Mouse (Mus musculus) brain, adult 2 months (tissue): ENCODE data around the gene Upk3bl.

Experiments used
- DNase-seq: peaks from one replicate; pipeline ENCODE4 v3.0.0; 2011; ENCODE audit warnings: low read depth, low spot score

Gene Upk3bl

DNA sequence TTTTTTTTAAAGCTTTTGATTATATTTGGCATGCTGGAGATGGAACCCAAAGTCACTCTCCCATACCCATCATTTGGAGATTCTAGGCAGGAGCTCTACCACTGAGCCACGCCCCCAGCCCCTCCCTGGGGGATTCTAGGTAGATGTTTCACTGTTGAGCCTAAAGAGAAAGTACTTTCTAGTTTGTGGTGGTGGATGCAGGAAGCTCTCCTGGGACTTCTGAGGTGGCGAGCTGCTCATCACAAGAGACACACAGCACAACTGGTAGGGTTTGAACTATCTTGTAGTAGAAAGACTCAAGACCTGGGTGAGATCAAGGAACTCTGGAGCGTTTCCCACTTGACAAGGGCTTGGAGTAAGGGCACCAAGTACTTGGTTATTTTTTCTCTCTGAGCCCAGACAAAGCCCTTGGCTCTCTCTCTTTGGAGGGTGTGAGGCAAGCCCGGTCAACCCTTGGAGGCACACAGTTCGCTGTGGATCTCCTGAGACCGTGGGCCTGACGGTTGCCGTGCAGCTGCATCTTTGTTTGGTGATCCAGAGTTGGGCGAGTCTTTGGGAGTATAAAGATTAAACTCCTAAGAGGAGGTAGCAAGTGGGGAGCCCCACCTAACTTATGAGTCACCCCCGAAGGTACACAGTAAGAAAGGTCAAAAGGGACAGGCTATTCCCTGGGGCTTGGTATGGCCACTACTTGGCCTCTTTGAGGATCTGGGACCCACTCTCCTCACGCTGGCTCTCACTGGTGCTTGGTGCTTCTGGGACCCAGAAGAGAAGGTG is at the start of gene Upk3bl:
Gene Upk3bl, plus strand, starts transcription at position 192 of the 777 bp plus-strand sequence.
- DNase-seq = no peak

DNA sequence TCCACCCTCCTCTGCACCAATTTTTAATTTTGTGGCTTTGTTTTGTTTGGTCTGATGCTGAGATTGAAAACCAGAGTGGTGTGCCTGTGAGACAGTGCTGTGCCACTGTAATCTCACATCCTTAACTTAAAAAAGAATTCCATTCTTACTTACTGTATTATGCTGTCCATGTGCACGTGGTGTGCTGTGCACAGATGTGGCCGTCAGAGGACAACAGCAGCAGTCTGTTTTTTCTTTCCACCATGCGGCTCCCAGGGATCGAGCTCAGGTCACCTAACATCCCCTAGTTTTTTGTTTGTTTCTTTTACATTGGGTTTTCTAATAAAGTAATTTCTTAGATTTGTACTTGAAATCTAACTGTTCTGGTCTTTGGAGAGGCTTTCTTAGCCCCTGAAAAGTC is 49.8 kb upstream of the Upk3bl start:
- DNase-seq = no peak

DNA sequence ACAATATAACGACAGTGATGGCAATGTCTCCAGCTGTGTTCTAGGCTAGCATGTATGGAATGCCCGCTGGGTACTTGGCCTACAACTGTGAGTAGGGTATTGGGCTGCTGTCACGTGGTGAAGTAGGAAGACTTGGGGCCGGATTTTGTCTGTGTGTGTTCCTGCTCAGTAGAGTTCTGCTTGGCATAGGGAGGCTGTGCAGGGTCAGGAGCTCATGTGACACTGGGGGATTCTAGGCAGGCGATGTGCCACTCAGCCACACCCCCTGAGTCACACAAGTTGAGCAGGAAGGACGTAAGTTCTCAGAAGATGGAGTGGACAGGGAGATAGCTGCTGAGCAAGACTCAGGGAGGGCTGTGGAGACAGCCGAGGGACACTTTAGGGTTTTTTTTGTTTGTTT is 46.5 kb upstream of the Upk3bl start:
- no peak for DNase-seq

DNA sequence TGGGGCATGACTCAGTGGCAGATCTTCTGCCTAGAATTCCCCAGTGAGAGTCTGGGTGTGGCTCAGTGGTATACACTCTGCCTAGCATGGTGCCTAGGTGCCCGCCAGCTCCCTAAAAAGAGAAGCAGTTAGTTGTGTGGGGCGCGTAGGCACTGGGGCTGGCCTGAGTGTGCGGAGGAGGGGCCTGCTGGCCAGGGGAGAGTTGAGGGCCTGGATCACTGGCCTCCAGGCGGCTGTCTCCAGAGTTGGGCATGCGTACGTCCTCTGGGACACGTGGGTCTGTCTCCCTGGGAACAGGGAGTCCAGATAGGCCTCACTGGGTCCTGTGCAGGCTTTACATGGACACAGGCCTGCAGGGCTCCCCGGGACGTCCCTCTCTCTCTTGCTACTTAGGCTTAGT is 39.4 kb upstream of the Upk3bl start:
- DNase-seq = no peak

DNA sequence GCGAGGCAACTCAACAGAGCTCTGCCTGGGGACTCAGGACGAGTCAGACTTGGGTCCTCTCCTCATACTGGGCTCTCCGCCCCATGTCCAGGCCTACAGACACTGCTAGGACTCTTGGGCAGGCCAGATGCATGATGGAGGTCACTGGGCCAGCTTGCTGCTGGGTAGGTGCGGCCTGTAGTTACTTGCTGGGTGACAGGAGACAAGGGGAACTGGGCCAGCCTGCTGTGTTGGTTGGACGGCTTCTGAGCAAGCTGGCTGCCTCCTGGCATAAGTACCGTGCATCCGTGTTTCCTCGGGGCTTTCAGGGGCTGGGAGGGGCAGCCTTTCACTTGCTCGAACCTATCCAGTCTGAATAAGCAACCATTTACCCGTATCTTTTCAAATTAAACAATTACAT is 38.7 kb upstream of the Upk3bl start:
- DNase-seq = no peak

DNA sequence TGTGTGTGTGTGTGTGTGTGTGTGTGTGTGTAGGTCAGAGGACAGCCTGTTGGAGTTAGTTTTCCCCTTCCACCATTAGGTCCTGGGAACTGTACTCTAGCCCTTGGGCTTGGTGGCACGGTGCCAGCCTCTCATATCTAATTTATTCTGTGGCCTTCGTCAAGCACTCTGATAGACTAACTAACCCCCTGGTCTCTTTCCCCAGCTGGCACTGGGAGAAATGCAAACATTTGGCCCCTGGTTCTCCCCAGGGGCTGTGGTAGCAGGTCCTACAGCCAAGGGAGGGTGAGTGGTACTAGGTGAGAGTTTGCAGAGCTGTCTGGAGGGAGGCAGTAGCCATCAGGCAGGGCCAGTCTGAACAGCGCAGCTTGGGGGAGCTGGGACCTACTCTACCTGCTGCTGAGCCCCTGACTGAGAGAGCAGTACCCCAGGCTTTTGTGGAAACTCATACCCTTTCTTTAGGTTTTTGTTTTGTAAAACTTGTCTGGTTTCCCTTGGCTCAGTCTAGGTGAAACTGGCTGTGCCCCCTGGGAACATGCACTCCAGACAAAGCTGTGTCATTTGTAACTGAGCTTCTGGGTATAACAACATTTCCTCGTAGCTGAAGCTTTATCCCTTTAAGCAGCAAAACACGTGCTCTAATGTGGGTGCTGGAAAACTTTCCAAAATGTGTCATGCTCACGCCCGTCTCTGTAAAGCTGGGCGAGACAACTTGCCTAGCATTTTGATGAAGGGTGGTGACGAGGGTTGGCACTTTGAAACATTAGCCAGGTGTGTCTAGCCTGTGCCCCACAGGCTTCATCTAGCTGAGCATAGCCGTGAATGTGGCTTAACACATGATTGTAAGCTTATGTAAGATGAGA is 38.0 kb upstream of the Upk3bl start:
- peak; percentile 41 for DNase-seq

DNA sequence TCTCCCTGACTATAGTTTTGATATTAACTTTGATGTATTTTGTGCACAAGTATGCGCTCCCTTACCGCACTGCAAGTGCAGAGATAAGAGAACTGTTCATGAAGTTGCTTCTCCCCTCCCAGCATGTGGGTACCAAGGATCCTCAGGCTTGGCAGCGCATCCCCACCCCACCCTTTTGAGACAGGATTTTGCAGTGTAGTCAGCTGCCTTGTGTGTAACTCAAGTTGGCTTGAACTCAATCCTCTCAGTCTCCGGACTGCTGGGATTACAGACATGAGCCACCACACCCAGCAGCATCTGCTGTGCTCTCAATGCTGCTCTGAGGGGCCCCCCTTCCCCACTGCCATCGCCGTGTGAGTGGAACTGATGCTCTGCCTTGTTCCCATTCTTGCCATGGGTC is 37.0 kb upstream of the Upk3bl start:
- peak; percentile 20 for DNase-seq

DNA sequence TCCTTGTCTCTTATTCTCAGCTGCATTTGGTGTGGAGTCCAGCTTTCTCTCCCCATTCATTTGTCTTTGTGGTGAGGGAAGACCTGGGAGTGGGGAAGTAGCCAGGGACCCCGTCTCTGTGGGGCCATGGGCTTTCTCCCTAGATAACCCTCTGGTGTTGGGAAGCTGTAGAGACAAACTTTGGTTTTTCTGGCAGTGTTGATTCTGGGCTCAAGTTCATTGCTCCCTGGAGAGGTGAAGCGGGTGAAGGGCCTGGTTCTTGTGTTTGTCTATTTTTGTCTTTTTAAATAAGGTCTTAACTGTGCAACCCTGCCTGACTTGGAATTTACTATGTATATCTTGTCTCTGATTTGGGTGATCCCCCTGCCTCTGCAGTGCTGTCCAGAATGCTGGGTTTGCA is 35.6 kb upstream of the Upk3bl start:
- DNase-seq = no peak

DNA sequence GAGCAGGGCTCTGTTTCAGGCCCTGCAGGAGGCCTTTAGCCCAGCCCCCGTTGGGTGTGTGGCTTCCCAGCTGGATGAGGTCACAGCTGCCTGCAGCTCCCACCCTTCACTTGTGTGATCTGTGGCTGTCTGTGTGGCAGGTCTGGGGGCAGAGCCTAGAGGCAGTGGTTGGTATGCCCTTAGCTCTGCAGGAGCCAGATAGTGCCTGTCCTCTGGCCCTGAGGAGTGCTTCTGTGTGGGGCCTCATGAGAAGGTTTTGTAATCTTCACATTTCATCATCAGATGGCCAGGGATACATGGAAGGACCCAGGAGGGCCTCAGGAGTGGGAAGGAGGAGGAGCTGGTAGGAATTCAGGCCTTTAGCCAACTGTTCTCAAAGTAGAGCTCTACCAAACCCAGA is 34.4 kb upstream of the Upk3bl start:
- DNase-seq = no peak

DNA sequence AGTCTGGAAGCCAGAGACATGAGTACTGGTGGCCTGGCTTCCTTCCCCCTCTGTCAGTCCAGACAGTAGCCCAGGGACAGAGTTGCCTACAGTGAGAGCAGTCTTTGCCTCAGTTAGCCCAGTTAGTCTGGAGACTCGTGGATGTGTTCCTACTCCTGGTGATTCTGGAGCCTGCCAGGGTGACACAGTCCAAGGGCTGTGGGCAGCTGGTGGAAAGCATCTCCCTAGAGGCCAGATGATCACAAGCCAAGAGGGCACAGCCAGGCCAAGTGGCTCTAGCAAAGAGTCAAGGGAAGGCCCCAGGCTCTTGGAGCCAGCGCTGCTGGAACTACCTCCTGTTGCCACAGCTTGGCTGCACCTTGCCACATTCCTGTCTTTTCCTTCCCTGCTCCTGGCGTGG is 28.6 kb upstream of the Upk3bl start:
- no peak for DNase-seq

DNA sequence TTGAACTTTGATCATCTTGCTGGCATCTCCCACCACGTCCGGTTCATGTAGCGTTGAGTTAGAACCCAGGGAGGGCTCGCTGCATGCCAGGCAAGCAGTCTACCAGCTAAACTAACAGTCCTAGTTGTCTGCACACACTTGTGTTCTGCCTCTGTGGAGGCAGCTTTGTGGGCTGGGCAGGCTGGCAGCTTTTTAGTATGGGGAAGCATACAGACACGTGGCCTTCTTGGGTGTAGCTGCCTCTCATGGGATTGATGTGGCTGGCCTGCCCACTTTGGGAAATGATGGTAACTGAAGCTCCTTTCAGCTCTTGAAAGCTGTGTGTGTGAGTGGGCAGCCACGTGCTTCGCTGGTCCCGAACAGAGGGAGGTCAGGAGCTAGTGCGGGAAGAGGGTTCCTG is 27.4 kb upstream of the Upk3bl start:
- DNase-seq = peak; percentile 33

DNA sequence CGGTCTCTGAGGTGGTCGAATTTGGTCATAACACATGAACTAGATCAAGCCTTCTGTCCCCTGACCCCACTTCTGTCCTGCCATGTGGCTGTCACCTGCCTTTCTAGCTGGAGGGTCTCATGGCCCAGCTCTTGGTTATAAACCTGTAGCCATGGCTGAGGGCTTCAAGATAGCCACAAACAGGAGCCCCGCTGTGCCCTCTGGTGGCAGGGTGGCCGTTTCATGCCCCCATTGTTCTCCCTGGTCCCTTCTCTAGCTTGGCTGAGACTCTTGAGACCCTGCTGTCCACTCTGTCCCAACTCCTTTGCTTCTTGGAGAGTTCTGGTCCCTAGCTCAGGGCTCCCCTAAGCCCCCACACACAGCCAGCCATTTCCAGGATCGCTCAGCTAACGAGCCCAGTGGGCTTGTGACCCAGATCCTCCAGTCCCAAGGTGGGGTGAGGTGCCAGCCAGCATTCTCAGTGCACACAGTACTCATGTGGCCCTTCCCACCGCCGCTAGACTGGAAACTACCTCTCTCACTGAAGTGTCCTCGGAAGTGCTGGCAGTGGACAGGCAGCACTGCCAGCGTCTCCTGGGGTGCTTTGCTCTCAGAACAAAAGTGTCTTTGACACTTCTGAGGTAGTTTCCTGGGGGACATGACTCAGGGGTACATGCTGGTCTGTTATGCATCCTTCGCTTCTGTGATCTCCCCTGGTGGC is 26.5 kb upstream of the Upk3bl start:
- DNase-seq = no peak

DNA sequence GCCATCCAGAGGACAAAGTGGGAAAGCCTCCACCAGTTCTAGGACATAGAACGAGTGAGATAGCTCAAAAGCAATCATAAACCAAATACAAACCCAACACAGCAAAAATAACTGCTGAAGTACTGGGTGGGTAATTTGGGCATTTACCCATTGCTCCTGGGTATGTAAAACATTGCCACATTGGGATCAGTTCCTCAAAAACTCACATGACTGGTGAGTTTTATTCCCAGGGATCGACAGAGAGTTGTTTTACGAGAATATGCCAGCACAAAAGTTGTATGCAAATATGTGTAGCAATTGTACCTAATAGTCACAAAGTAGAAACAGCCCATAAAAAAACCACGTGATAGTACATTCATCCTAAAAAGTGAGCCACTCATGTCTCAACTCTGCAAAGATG is 19.4 kb upstream of the Upk3bl start:
- DNase-seq = no peak

DNA sequence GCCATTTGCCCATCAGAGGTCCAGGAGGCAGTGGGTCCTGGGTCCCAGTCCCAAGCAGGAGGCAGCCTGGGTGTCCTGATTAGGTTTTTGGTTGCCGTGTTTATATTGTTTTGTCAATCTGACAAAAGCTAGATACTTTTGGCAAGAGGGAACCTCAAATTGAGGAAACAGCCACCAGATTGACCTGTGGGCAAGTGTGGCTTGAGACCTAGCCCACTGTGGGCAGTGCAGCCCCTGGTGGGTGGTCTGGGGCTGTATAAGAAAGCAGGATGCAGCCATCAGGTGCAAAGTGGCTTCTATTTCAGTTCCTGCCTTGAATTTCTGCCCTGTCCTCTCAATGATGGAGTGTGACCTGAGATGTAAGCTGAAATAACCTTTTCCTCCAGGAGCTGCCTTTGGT is 19.0 kb upstream of the Upk3bl start:
- no peak for DNase-seq

DNA sequence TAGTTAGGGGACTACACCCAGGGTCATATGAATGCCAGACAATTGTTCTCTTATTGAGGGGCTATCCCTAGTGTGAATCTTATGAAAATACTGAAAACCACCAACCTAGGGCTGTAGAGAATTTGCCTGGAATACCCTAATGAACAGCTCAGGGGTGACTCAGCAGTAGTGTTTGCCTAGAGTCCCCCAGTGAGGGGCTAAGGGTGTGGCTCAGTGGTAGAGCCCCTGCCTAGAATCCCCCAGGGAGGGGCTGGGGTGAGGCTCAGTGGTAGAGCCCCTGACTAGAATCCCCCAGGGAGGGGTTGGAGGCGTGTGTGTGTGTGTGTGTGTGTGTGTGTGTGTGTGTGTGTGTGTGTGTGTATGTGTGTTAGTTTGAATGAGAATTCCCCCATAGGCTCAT is 17.6 kb upstream of the Upk3bl start:
- DNase-seq = no peak

DNA sequence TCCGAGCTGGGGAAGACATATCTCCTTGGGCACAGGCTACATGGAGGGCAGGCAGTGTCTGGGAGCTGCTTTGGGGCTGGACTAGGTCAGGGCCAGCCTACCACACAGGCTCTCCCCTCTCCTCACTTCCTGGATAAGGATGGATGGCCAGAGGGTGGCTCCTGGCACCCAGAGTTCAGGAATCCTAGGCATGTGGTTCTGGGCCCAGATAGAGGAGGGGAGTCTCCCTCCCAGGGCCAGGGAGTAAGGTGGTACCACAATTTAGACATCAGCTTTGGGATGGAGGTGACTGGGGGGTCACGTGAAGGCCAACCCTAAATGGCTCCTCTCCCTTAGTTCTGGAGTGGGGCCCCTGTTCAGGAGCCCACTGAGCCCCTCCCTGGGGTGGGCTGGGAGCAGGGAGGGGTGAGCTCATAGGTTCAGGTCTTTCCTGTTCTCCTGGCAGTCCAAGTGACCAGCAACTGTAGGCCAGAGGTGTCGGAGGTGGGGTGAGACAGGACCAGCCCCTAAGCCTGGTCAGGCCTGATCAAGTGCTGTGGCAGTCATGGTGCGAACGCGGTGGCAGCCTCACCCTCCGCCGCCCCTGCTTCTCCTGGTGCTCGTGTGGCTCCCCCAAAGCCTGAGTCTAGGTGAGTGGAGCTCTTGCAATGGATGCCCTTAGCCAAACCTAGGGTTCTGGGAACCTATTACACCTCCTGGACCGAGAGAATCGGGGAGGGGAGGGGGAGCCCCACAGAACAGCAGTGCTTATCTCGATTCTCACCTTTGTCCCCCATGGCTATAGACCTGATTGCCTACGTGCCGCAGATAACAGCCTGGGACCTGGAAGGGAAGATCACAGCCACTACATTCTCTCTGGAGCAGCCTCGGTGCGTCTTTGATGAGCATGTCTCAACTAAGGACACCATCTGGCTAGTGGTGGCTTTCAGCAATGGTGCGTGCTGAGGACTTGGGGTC is 15.8 kb upstream of the Upk3bl start, which contains the start of gene Upk3b:
Gene Upk3b, plus strand, starts transcription at position 239 of the 957 bp plus-strand sequence.
- DNase-seq = no peak

DNA sequence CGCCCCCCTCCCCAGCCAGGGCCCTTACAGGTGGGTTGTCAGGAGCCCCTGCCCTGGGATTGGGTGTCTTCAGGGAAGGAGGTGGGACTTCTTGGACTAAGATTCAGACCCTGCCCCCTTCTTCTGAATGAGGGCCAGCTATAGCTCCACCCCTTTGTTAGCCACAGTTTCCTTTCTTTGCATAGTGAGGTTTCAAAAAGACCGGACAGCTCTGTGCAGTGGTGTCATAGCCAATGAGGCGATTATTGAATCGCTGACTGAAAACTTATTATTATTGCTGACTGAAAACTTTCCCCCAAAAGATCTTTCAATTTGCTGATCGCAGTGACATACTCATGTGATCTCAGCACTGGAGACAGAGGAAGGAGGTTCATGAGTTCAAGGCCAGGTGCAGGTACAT is 14.1 kb upstream of the Upk3bl start:
- no peak for DNase-seq

DNA sequence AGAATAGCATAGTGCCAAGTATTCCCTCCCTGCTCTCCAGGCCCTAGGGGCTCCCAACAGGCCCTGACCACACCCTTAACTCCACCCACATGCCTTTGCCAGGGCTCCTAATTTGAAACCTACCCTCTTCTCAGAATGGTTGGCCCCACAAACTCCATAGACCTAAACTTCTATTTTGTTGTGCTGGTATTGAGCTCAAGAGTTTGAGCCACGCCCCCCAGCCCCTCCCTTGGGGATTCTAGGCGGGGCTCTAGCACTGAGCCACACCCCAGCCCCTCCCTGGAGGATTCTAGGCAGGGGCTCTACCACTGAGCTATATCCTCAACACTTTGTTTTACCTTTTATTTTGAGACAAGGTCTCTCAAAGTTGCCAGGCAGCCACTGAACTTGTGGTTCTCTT is 13.0 kb upstream of the Upk3bl start:
- no peak for DNase-seq

DNA sequence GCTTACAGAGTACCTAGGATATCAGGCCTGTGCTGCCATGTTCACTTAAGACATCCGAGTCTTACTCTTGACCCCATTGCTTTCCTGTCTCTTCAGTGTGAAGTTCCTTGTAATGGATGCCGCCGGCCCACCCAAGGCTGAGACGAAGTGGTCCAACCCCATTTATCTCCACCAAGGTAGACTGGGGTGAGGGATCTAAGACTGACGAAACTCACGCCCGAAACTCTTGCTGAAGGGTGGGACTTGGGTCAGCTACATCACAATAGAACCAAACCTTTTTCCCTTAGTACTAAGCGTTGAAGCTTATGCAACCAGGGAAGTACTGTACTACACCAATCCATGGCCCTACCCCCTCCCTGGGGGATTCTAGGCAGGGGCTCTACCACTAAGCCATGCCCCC is 12.6 kb upstream of the Upk3bl start:
- no peak for DNase-seq

DNA sequence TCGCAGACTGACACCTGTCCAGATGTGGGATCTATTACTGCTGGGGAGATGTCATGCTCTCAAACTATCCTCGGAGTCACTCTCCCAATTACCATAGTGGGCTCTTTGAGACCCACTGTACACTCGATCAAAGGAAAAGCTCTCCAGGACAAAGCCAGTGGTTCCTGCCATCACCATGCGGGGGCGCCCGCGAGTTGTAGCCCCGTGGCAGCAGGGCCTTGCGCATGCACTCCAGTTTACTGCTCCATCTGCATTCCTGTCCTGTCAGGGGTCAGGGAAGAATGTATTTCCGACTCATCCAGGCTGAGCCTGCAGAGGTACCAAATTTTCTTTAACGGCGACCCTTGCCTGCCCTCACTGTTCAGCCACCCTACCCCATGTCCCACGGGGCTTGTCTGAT is 9.4 kb upstream of the Upk3bl start:
- DNase-seq = no peak

DNA sequence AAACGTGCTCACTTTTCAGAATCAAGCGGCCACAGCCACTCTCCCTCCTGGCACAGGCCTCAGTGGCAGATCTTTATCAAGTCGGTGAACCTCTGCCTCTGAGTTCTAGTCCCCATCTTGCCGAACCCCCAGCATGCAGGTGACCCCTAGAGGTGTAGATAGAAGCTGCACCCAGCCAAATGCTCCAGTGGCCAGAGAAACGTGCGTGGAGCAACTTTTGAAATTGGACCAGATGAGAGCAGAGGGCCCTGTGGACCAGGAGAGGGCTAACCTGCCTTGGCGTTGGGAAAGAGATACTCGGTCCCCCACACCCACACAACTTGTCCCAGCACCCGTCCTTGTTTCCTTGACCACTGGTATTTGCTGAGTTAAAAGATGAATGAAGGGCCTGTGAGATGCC is 8.9 kb upstream of the Upk3bl start:
- DNase-seq = peak; percentile 9
